Mouse (Mus musculus): ENCODE results near the gene Fgd3. TPM values are rescaled to one million over a fixed set of nuclear protein-coding genes. Genes with fewer than 3 reads are reported as not detected.

Gene Fgd3
- total and polyA plus RNA-seq, 2 experiments from 2014 or later = 2.1 to 12.0 TPM

DNA sequence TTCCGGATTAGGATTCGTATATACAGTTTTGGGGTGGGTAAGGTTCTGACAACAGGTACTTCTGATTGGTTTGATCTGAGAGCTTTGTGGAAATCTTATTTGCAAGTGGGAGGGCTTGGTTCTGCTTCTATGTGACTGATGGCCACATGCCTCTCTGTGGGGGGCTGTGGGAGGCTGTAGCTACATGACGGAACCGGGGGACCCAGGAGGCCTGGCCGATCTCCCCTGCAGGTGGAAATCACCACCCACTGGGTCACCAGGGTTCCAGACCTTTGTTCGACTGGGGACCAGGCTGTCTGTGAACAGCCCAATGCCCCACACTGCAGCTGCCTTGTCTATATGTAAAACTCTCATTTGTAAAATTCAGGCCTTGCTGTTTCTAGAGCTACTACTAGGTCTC, 95.4 kb downstream of the Fgd3 start:
- Histone ChIP-seq H3K36me3 (ENCODE audit: insufficient read depth, low read length) (no peaks in the 10 kb centered on the region), H3K4me2 (ENCODE audit: low read depth, low read length, poor library complexity, severe bottlenecking) (no peak overlapping the region), H3K4me3 (ENCODE audit: low read depth, low read length) (no peak overlapping the region), H3K27me3 (ENCODE audit: insufficient read depth, low read length) (no peaks in the 10 kb centered on the region), H3K4me1 (ENCODE audit: insufficient read depth, low read length) (no peaks in the 10 kb centered on the region), H3K27ac (ENCODE audit: low read depth, low read length) (no peak overlapping the region), H3K9me3 (ENCODE audit: low read length) (no peaks in the 10 kb centered on the region), H3K9ac (replicated peaks; ENCODE audit: low read length, poor library complexity, severe bottlenecking) (no peak overlapping the region)
- DNase-seq (ENCODE audit: low spot score) (no peak), ATAC-seq (ENCODE audit: low FRiP score) (no peak)
- WGBS = 23% methylated on average over 6 of the region's 6 CpGs
- TF ChIP-seq CTCF (IDR thresholded peaks at IDR 0.05) = no peak

DNA sequence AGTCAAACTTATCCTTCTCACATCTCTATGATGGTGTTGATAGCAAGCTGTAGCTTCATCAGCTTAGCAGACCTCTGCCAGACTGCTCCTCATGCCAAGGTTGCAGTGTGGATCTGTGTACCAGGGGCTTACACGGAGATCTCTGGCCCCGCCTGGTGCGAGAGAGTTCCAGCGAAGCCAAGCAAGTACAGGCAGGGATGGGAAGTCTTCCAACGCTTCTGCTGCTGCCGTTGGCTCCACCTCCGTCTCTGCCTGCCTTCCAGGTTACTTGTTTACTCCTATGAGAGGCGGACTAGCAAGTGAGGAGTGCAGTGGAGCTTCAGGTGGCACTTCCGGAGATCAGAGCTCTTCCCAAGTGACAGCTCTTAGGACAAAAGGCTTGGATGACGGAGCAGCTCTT, 95.8 kb downstream of the Fgd3 start:
- Histone ChIP-seq H3K27ac (ENCODE audit: low read depth, low read length) (no peak overlapping the region), H3K36me3 (ENCODE audit: insufficient read depth, low read length) (no peaks in the 10 kb centered on the region), H3K9me3 (ENCODE audit: low read length) (no peaks in the 10 kb centered on the region), H3K4me1 (ENCODE audit: insufficient read depth, low read length) (no peaks in the 10 kb centered on the region), H3K27me3 (ENCODE audit: insufficient read depth, low read length) (no peaks in the 10 kb centered on the region), H3K9ac (replicated peaks; ENCODE audit: low read length, poor library complexity, severe bottlenecking) (no peak overlapping the region), H3K4me2 (ENCODE audit: low read depth, low read length, poor library complexity, severe bottlenecking) (no peak overlapping the region), H3K4me3 (ENCODE audit: low read depth, low read length) (no peak overlapping the region)
- ATAC-seq (ENCODE audit: low FRiP score) (no peak), DNase-seq (ENCODE audit: low spot score) (peak; percentile 20)
- 14% methylated on average over 10 of the region's 10 CpGs for WGBS
- TF ChIP-seq CTCF (IDR thresholded peaks at IDR 0.05) = no peak

DNA sequence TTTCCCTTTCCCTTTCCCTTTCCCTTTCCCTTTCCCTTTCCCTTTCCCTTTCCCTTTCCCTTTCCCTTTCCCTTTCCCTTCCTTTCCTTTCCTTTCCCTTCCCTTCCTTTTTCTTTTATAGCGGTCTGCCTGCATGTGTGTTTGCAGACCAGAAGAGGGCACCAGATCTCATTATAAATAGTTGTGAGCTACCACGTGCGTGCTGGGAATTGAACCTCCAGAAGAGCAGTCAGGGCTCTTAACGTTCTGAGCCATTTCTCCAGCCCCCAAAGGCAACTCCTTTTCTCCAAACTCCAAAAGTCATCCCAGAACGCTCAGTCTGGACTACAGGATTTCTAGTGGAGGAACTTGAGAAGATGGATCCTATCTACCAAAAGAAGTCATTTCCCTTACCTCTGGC, 99.2 kb downstream of the Fgd3 start:
- Histone ChIP-seq H3K4me1 (ENCODE audit: insufficient read depth, low read length) (no peaks in the 10 kb centered on the region), H3K4me2 (ENCODE audit: low read depth, low read length, poor library complexity, severe bottlenecking) (no peak overlapping the region), H3K27me3 (ENCODE audit: insufficient read depth, low read length) (no peaks in the 10 kb centered on the region), H3K9me3 (ENCODE audit: low read length) (no peaks in the 10 kb centered on the region), H3K9ac (replicated peaks; ENCODE audit: low read length, poor library complexity, severe bottlenecking) (no peak overlapping the region), H3K36me3 (ENCODE audit: insufficient read depth, low read length) (no peaks in the 10 kb centered on the region), H3K4me3 (ENCODE audit: low read depth, low read length) (no peak overlapping the region), H3K27ac (ENCODE audit: low read depth, low read length) (no peak overlapping the region)
- ATAC-seq (ENCODE audit: low FRiP score) (no peak), DNase-seq (ENCODE audit: low spot score) (no peak)
- 22% methylated on average over 5 of the region's 5 CpGs for WGBS
- peak; percentile 28; the same call in 1 of the 2 replicates for TF ChIP-seq CTCF (IDR thresholded peaks at IDR 0.05)

DNA sequence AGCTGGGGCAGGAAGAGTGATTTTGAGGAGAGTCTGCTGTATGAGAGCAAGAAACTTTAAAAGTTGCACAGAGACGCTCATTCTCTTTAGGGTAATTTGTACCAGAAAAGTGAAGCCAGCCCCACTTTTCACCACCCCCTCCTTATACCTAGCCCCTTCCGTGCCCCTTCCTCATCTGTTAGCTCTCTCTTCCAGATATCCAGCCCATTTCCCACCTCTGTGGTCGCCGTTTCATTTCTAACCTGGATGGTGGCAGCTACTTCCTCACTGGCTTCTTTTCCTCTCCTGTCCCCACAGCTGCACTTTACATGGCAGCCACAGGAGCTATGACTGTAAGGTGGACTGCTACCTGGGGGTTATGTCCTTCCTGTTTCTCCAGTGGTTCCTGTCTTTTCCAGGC, 100.7 kb downstream of the Fgd3 start:
- H3K4me1 ChIP-seq (ENCODE audit: insufficient read depth, low read length) = peaks cover 5% of the 10 kb centered on the region
- no peak for TF ChIP-seq CTCF (IDR thresholded peaks at IDR 0.05)
- H3K27me3 ChIP-seq (ENCODE audit: insufficient read depth, low read length) = no peaks in the 10 kb centered on the region
- no peaks in the 10 kb centered on the region for H3K36me3 ChIP-seq (ENCODE audit: insufficient read depth, low read length)
- ATAC-seq (ENCODE audit: low FRiP score) (no peak), DNase-seq (ENCODE audit: low spot score) (no peak)
- H3K4me3 ChIP-seq (ENCODE audit: low read depth, low read length) = no peak overlapping the region
- no peak overlapping the region for H3K4me2 ChIP-seq (ENCODE audit: low read depth, low read length, poor library complexity, severe bottlenecking)
- H3K9ac ChIP-seq (replicated peaks; ENCODE audit: low read length, poor library complexity, severe bottlenecking) = no peak overlapping the region
- 81% methylated on average over 4 of the region's 4 CpGs for WGBS
- no peak overlapping the region for H3K27ac ChIP-seq (ENCODE audit: low read depth, low read length)
- no peaks in the 10 kb centered on the region for H3K9me3 ChIP-seq (ENCODE audit: low read length)

DNA sequence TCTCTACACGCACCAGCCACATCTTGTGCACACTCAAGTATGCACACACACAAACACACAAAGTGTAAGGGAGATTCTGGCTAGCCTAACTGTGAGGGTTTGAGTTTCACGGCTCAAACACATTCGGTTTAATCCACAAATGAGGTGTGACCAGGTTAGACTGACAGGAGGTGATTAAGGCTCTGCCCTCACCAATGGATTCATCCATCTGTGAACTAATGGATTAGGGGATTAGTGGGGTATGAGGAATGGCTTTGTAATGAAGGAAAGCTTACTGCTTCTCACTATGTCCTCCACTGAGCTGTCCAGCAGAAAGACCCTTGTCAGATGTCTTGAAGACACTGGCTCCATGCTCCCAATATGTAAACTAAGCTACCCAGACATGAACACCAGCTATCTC, 101.5 kb downstream of the Fgd3 start:
- no peaks in the 10 kb centered on the region for H3K36me3 ChIP-seq (ENCODE audit: insufficient read depth, low read length)
- no peak for DNase-seq (ENCODE audit: low spot score)
- H3K4me3 ChIP-seq (ENCODE audit: low read depth, low read length) = no peak overlapping the region
- H3K9me3 ChIP-seq (ENCODE audit: low read length) = no peaks in the 10 kb centered on the region
- no peak overlapping the region for H3K27ac ChIP-seq (ENCODE audit: low read depth, low read length)
- no peaks in the 10 kb centered on the region for H3K27me3 ChIP-seq (ENCODE audit: insufficient read depth, low read length)
- H3K4me2 ChIP-seq (ENCODE audit: low read depth, low read length, poor library complexity, severe bottlenecking) = no peak overlapping the region
- TF ChIP-seq CTCF (IDR thresholded peaks at IDR 0.05) = no peak
- H3K9ac ChIP-seq (replicated peaks; ENCODE audit: low read length, poor library complexity, severe bottlenecking) = no peak overlapping the region
- ATAC-seq (ENCODE audit: low FRiP score) = no peak
- H3K4me1 ChIP-seq (ENCODE audit: insufficient read depth, low read length) = peaks cover 7% of the 10 kb centered on the region
- 29% methylated on average over 3 of the region's 3 CpGs for WGBS

DNA sequence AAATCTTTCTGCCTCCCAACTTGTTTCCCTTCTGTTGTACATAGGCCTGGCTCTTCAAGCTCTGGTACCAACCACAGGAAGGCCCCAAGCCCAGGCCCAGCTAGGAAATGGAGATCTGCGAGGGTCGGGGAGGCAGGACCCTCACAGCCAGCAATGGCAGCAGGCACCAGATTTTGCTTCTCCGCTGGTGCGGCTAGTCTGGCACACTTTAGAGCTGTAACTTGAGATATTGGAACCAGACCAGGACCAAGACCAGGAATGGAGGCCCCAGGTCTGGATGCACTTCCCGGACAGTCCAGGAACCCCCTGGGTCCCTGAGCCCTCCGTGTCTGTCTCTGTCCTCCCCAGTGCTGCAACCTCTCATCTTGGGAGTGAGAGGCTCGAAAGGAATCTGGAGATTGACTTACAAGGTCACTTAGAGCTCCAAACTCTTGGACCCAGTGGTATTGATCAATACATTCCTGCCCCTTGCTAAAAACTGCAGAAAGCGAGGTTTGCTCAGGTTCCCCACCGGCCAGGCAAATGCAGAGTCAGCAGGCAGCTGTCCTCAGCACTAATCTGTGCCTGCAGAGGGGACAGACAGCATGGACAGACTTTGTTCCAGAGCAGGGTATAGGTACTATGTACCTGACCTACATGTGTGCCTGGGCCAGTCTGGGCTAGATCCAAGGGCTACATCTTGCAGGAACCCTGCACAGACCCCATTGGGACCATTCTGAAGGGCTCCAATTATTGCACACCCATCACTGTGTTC, 103.1 kb downstream of the Fgd3 start:
- no peak for DNase-seq (ENCODE audit: low spot score)
- peaks cover 7% of the 10 kb centered on the region for H3K4me1 ChIP-seq (ENCODE audit: insufficient read depth, low read length)
- 63% methylated on average over 9 of the region's 9 CpGs for WGBS
- H3K9me3 ChIP-seq (ENCODE audit: low read length) = no peaks in the 10 kb centered on the region
- H3K9ac ChIP-seq (replicated peaks; ENCODE audit: low read length, poor library complexity, severe bottlenecking) = no peak overlapping the region
- ATAC-seq (ENCODE audit: low FRiP score) = no peak
- H3K36me3 ChIP-seq (ENCODE audit: insufficient read depth, low read length) = no peaks in the 10 kb centered on the region
- H3K27ac ChIP-seq (ENCODE audit: low read depth, low read length) = no peak overlapping the region
- TF ChIP-seq CTCF (IDR thresholded peaks at IDR 0.05) = no peak
- H3K4me3 ChIP-seq (ENCODE audit: low read depth, low read length) = no peak overlapping the region
- H3K27me3 ChIP-seq (ENCODE audit: insufficient read depth, low read length) = no peaks in the 10 kb centered on the region
- H3K4me2 ChIP-seq (ENCODE audit: low read depth, low read length, poor library complexity, severe bottlenecking) = no peak overlapping the region

All from midbrain, postnatal 0 days (tissue).